ENCODE assay signal across 28 mouse cellular contexts in the genomic region with DNA sequence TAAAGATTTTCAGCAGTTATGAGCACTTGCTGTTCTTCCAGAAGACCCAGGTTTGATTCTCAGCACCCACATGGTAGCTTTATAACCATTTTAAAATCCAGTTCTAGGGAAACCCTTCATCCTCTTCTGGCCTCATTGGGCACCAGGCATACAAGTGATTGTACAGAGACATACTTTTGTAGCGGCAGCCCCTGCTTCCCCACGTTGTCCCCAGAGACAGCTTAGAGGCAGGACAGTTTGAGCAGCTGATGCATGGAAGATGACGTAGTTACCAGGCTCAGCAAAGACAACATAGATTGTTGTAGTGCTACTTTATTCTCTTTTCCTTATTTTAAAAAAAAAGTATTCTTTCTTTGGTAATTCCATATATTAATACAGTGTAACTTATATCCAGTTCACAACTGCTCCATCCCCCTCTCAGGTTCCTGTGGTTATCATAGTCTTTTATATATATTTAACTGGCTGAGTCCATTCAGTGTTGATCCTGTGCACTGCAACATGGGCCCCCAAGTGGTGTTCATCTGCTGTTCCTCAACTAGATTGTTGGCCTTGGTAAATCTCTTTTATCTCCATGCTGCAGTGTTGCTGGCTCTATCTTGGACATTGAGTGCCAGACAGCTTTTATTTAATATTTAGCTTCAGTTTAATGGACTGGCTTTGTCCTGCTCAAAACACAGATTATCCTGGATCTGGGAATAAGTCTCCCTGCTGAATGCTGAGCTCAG. TPM values are rescaled to one million over a fixed set of nuclear protein-coding genes. Genes with fewer than 3 reads are reported as not detected.
"Had no signal": no experiment of that assay in that cellular context is flagged by ENCODE, and none has a peak within 500 bp of the region (broad histone marks: within the 10 kb centered on the region; RNA-seq: fewer than 3 reads in every experiment).

No protein-coding gene starts in this region.

- DNase-seq: kidney, adult 2 months; kidney, postnatal 10 days; kidney, postnatal 36 days; layer of hippocampus, postnatal 36 days; liver, embryonic 13.5 days; lung, adult 2 months; lung, postnatal 14 days; lung, postnatal 4 days; right cerebral cortex, postnatal 14 days; right cerebral cortex, postnatal 4 days; spleen, adult 18-20 months; thymus, adult 18-20 months; thymus, postnatal 14 days had no signal

- H3K4me1 ChIP-seq: kidney, embryonic 15.5 days; midbrain, embryonic 10.5 days; midbrain, embryonic 13.5 days; neural tube, embryonic 13.5 days had no signal

- H3K27me3 ChIP-seq: kidney, embryonic 15.5 days; liver, embryonic 13.5 days; midbrain, embryonic 13.5 days; neural tube, embryonic 13.5 days had no signal

- H3K4me2 ChIP-seq: kidney, embryonic 15.5 days; liver, embryonic 13.5 days; midbrain, embryonic 13.5 days; neural tube, embryonic 13.5 days had no signal

- H3K4me3 ChIP-seq: kidney, embryonic 15.5 days; left cerebral cortex, adult 2 months; liver, embryonic 13.5 days; midbrain, embryonic 10.5 days; midbrain, embryonic 13.5 days; myocyte; neural tube, embryonic 13.5 days had no signal

- H3K9ac ChIP-seq: kidney, embryonic 15.5 days; liver, embryonic 13.5 days; midbrain, embryonic 13.5 days; neural tube, embryonic 13.5 days had no signal

- H3K27ac ChIP-seq: kidney, embryonic 15.5 days; left cerebral cortex, adult 2 months; liver, embryonic 13.5 days; midbrain, embryonic 10.5 days; midbrain, embryonic 13.5 days; neural tube, embryonic 13.5 days had no signal

- ATAC-seq: inflammation-experienced regulatory T-cells, adult 6 months; intestine, postnatal 0 days; midbrain, embryonic 13.5 days; midbrain, embryonic 16.5 days had no signal

- H3K9me3 ChIP-seq: kidney, embryonic 15.5 days; liver, embryonic 13.5 days; midbrain, embryonic 10.5 days; midbrain, embryonic 13.5 days had no signal

RNA-seq across cellular contexts. Expression of gene Mgarp, which starts 38.5 kb away (rescaled TPM):
- total RNA-seq: layer of hippocampus, postnatal 10 days; layer of hippocampus, postnatal 36 days; left cerebral cortex, adult 2 months; left cerebral cortex, postnatal 10 days; left cerebral cortex, postnatal 36 days; liver, adult 2 months; megakaryocyte, adult 5-6 weeks; monocyte, adult 5-6 weeks had no signal
- polyA plus RNA-seq: kidney, adult 2 months; liver, adult 2 months; lung, adult 2 months had no signal
